Mouse (Mus musculus) lung, adult 2 months (tissue): ENCODE results near the gene Slc1a5.

Source experiments
- CTCF ChIP-seq: fragments of 200-500 bp; IDR thresholded peaks from 2 replicates; pipeline ENCODE4 v1.5.1; 2011; ENCODE audit warnings: mild to moderate bottlenecking, low read length, control low read depth; ENCODE audit not compliant: insufficient read depth
- POLR2A ChIP-seq: fragments of 200-500 bp; IDR thresholded peaks from 2 replicates; pipeline ENCODE4 v1.6.1; 2011; ENCODE audit warnings: low read depth, mild to moderate bottlenecking, control low read depth, low read length, borderline replicate concordance; ENCODE audit errors: extremely low read depth

DNA sequence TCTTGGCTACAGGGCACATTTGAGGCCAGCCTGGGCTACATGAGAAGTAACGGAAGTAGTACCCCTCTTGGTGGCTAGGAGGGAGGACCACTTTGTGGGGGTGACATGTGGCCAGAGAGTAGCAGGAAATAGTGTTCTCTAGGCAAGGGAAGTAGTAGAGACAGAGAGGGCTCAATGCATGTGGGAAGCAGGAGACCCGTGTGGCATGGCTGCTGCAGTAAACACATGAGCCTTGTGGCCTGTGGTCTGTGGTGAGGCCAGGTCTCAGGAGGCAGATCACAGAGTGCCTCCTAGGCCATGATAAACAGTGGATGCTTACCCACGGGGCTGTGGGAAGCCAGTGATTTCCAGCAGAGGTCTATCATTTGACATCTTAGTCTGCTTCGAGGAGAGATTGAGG is 46.1 kb downstream of the Slc1a5 start:
- TF ChIP-seq CTCF (no peak), POLR2A (no peak)
